Mouse (Mus musculus) forebrain, embryonic 12.5 days (tissue): ENCODE data around the gene Agap1. TPM values are rescaled to one million over a fixed set of nuclear protein-coding genes. Genes with fewer than 3 reads are reported as not detected.

Experiments
- ATAC-seq: fragments of 200-750 bp; cut with Nextera tagmentation; 2 replicates; pipeline ENCODE4 v1.8.0; 2017; ENCODE audit warnings: moderate TSS enrichment; ENCODE audit not compliant: low FRiP score
- H3K27ac ChIP-seq: fragments of 300-500 bp; sonication (generic); 2 replicates; pipeline ENCODE4 v1.5.1; 2016; ENCODE audit warnings: mild to moderate bottlenecking
- H3K27me3 ChIP-seq: fragments of 300-500 bp; sonication (generic); 2 replicates; pipeline ENCODE4 v1.6.1; 2016; ENCODE audit warnings: mild to moderate bottlenecking
- H3K36me3 ChIP-seq: fragments of 300-500 bp; sonication (generic); replicated peaks from 2 replicates; pipeline ENCODE4 v1.6.1; 2016; ENCODE audit warnings: mild to moderate bottlenecking
- H3K4me1 ChIP-seq: fragments of 300-500 bp; sonication (generic); 2 replicates; pipeline ENCODE4 v1.6.1; 2016
- H3K4me2 ChIP-seq: fragments of 300-500 bp; sonication (generic); 2 replicates; pipeline ENCODE4 v1.6.1; 2016; ENCODE audit warnings: mild to moderate bottlenecking, moderate library complexity
- H3K4me3 ChIP-seq: fragments of 300-500 bp; sonication (generic); replicated peaks from 2 replicates; pipeline ENCODE4 v1.5.1; 2016; ENCODE audit warnings: mild to moderate bottlenecking
- H3K9ac ChIP-seq: fragments of 300-500 bp; sonication (generic); 2 replicates; pipeline ENCODE4 v1.6.1; 2016; ENCODE audit warnings: mild to moderate bottlenecking
- H3K9me3 ChIP-seq: fragments of 300-500 bp; sonication (generic); 2 replicates; pipeline ENCODE4 v1.6.1; 2016
- WGBS: fragments of 180-500 bp; shearing (Covaris S2); methylation state at CpG from one replicate; pipeline ENCODE4 v1.1.7; 2016; 5-methylcytosine and 5-hydroxymethylcytosine counted together
- polyA plus RNA-seq: library from polyadenylated mRNA; unstranded; fragments of >200 nt; fragmentation: Nextera tagmentation; extraction: Ambion mirVana; gene quantifications from 2 replicates; pipeline ENCODE4 v1.2.1, GENCODE M21; 2016

The Agap1 gene
- polyA plus RNA-seq, 1 experiment from 2014 or later = 49.9 TPM

- no peak for ATAC-seq
- H3K4me3 ChIP-seq = no peak overlapping the region
- H3K27ac ChIP-seq = no peak overlapping the region
- 93% methylated on average over 6 of the region's 6 CpGs for WGBS
- no peaks in the 10 kb centered on the region for H3K9me3 ChIP-seq
- no peak overlapping the region for H3K9ac ChIP-seq
- no peak overlapping the region for H3K4me2 ChIP-seq
- H3K4me1 ChIP-seq = peaks cover 52% of the 10 kb centered on the region
- H3K27me3 ChIP-seq = peaks cover 90% of the 10 kb centered on the region
- H3K36me3 ChIP-seq = peaks cover 36% of the 10 kb centered on the region
These were observed 218.5 kb downstream of the Agap1 start for GRCm38 (mm10) chr1:89673071-89673470.

GRCm38 (mm10) chr1:89673686-89674085 is 219.1 kb downstream of the Agap1 start:
- Histone ChIP-seq H3K27ac (no peak overlapping the region), H3K27me3 (peaks cover 90% of the 10 kb centered on the region), H3K4me2 (no peak overlapping the region), H3K9ac (no peak overlapping the region), H3K4me1 (peaks cover 52% of the 10 kb centered on the region), H3K4me3 (no peak overlapping the region), H3K36me3 (peaks cover 41% of the 10 kb centered on the region), H3K9me3 (no peaks in the 10 kb centered on the region)
- 89% methylated on average over 3 of the region's 3 CpGs for WGBS
- ATAC-seq = no peak

- H3K36me3 ChIP-seq = peaks cover 41% of the 10 kb centered on the region
- 61% methylated on average over 9 of the region's 9 CpGs for WGBS
- H3K4me2 ChIP-seq = no peak overlapping the region
- peaks cover 51% of the 10 kb centered on the region for H3K4me1 ChIP-seq
- ATAC-seq = no peak
- H3K9me3 ChIP-seq = no peaks in the 10 kb centered on the region
- 0 out of 2 replicates have a peak overlapping the region, but pooled peaks have one; percentile 56 for H3K27ac ChIP-seq
- peaks cover 87% of the 10 kb centered on the region for H3K27me3 ChIP-seq
- no peak overlapping the region for H3K9ac ChIP-seq
- H3K4me3 ChIP-seq = no peak overlapping the region
These were observed 220.1 kb downstream of the Agap1 start for GRCm38 (mm10) chr1:89674681-89675080.

GRCm38 (mm10) chr1:89676411-89676810 is 221.8 kb downstream of the Agap1 start:
- no peak for ATAC-seq
- WGBS = 80% methylated on average over 4 of the region's 4 CpGs
- Histone ChIP-seq H3K4me1 (peaks cover 34% of the 10 kb centered on the region), H3K9me3 (no peaks in the 10 kb centered on the region), H3K9ac (no peak overlapping the region), H3K4me3 (no peak overlapping the region), H3K27me3 (peaks cover 88% of the 10 kb centered on the region), H3K27ac (no peak overlapping the region), H3K4me2 (no peak overlapping the region), H3K36me3 (peaks cover 43% of the 10 kb centered on the region)

GRCm38 (mm10) chr1:89680673-89681072 is 226.1 kb downstream of the Agap1 start:
- H3K36me3 ChIP-seq = peaks cover 33% of the 10 kb centered on the region
- no peaks in the 10 kb centered on the region for H3K9me3 ChIP-seq
- no peak overlapping the region for H3K4me3 ChIP-seq
- H3K27me3 ChIP-seq = peaks cover 90% of the 10 kb centered on the region
- no peak overlapping the region for H3K9ac ChIP-seq
- 73% methylated on average over 7 of the region's 7 CpGs for WGBS
- no peak overlapping the region for H3K4me2 ChIP-seq
- no peak overlapping the region for H3K27ac ChIP-seq
- peaks cover 7% of the 10 kb centered on the region; the same call in 1 of the 2 replicates for H3K4me1 ChIP-seq
- no peak for ATAC-seq

- H3K36me3 ChIP-seq = peaks cover 18% of the 10 kb centered on the region
- H3K9ac ChIP-seq = no peak overlapping the region
These were observed 234.3 kb downstream of the Agap1 start for GRCm38 (mm10) chr1:89688914-89689313.

GRCm38 (mm10) chr1:89689544-89690212 is 235.1 kb downstream of the Agap1 start:
- peak; percentile 57; the same call in 1 of the 2 replicates for ATAC-seq
- 62% methylated on average over 22 of the region's 22 CpGs for WGBS
- Histone ChIP-seq H3K27ac (no peak overlapping the region), H3K9ac (no peak overlapping the region), H3K4me3 (no peak overlapping the region), H3K27me3 (peaks cover 85% of the 10 kb centered on the region), H3K36me3 (peaks cover 15% of the 10 kb centered on the region), H3K4me1 (peaks cover 35% of the 10 kb centered on the region), H3K9me3 (no peaks in the 10 kb centered on the region), H3K4me2 (no peak overlapping the region)

More at GRCm38 (mm10) chr1:89688914-89689313, 234.3 kb downstream of the Agap1 start:
- peak; percentile 20; the same call in 1 of the 2 replicates for ATAC-seq
- peaks cover 35% of the 10 kb centered on the region for H3K4me1 ChIP-seq
- H3K4me3 ChIP-seq = no peak overlapping the region
- H3K9me3 ChIP-seq = no peaks in the 10 kb centered on the region
- WGBS = 72% methylated on average over 10 of the region's 10 CpGs
- H3K27ac ChIP-seq = no peak overlapping the region
- no peak overlapping the region for H3K4me2 ChIP-seq
- H3K27me3 ChIP-seq = peaks cover 87% of the 10 kb centered on the region

- 59% methylated on average over 1 of the region's 1 CpGs for WGBS
- H3K36me3 ChIP-seq = peaks cover under 1% of the 10 kb centered on the region
- no peak overlapping the region for H3K9ac ChIP-seq
- no peak overlapping the region for H3K4me2 ChIP-seq
- no peak overlapping the region for H3K27ac ChIP-seq
- no peak for ATAC-seq
- H3K4me3 ChIP-seq = no peak overlapping the region
- peaks cover 87% of the 10 kb centered on the region for H3K27me3 ChIP-seq
- peaks cover 35% of the 10 kb centered on the region for H3K4me1 ChIP-seq
- no peaks in the 10 kb centered on the region for H3K9me3 ChIP-seq
These were observed 236.5 kb downstream of the Agap1 start for GRCm38 (mm10) chr1:89691096-89691495.

- H3K27me3 ChIP-seq = peaks cover 88% of the 10 kb centered on the region
- no peak for ATAC-seq
- H3K9me3 ChIP-seq = no peaks in the 10 kb centered on the region
- H3K4me1 ChIP-seq = peaks cover 35% of the 10 kb centered on the region
- no peak overlapping the region for H3K4me2 ChIP-seq
- H3K4me3 ChIP-seq = no peak overlapping the region
- no peaks in the 10 kb centered on the region for H3K36me3 ChIP-seq
- no peak overlapping the region for H3K27ac ChIP-seq
- H3K9ac ChIP-seq = no peak overlapping the region
- 93% methylated on average over 12 of the region's 12 CpGs for WGBS
These were observed 237.8 kb downstream of the Agap1 start for GRCm38 (mm10) chr1:89692420-89692819.

- Histone ChIP-seq H3K9me3 (no peaks in the 10 kb centered on the region), H3K27ac (no peak overlapping the region), H3K4me2 (no peak overlapping the region), H3K27me3 (peaks cover 89% of the 10 kb centered on the region), H3K9ac (no peak overlapping the region), H3K4me1 (peaks cover 17% of the 10 kb centered on the region), H3K4me3 (no peak overlapping the region), H3K36me3 (no peaks in the 10 kb centered on the region)
- 97% methylated on average over 5 of the region's 5 CpGs for WGBS
- ATAC-seq = no peak
These were observed 240.3 kb downstream of the Agap1 start for GRCm38 (mm10) chr1:89694916-89695315.

- Histone ChIP-seq H3K36me3 (no peaks in the 10 kb centered on the region), H3K27ac (no peak overlapping the region), H3K4me3 (no peak overlapping the region), H3K4me2 (no peak overlapping the region), H3K27me3 (peaks cover 93% of the 10 kb centered on the region), H3K4me1 (peaks cover 22% of the 10 kb centered on the region), H3K9me3 (no peaks in the 10 kb centered on the region), H3K9ac (no peak overlapping the region)
- ATAC-seq = no peak
- WGBS = 93% methylated on average over 2 of the region's 2 CpGs
These were observed 242.6 kb downstream of the Agap1 start for GRCm38 (mm10) chr1:89697241-89697640.

GRCm38 (mm10) chr1:89700166-89700565 is 245.6 kb downstream of the Agap1 start:
- no peak overlapping the region for H3K9ac ChIP-seq
- no peaks in the 10 kb centered on the region for H3K9me3 ChIP-seq
- H3K27ac ChIP-seq = no peak overlapping the region
- H3K4me3 ChIP-seq = no peak overlapping the region
- no peak overlapping the region for H3K4me2 ChIP-seq
- H3K27me3 ChIP-seq = peaks cover 96% of the 10 kb centered on the region
- peaks cover 43% of the 10 kb centered on the region for H3K4me1 ChIP-seq
- 45% methylated on average over 9 of the region's 9 CpGs for WGBS
- H3K36me3 ChIP-seq = no peaks in the 10 kb centered on the region
- no peak for ATAC-seq

GRCm38 (mm10) chr1:89701162-89701730 is 246.6 kb downstream of the Agap1 start:
- no peaks in the 10 kb centered on the region for H3K9me3 ChIP-seq
- H3K27me3 ChIP-seq = peaks cover 96% of the 10 kb centered on the region
- peaks cover 43% of the 10 kb centered on the region for H3K4me1 ChIP-seq
- no peak overlapping the region for H3K4me2 ChIP-seq
- H3K27ac ChIP-seq = no peak overlapping the region
- no peak overlapping the region for H3K9ac ChIP-seq
- WGBS = 87% methylated on average over 5 of the region's 5 CpGs
- no peak overlapping the region for H3K4me3 ChIP-seq
- 0 out of 2 replicates have a peak, but pooled peaks cover 7% of the 10 kb centered on the region for H3K36me3 ChIP-seq
- no peak for ATAC-seq
